Mouse (Mus musculus) CD8-positive naive resting alpha-beta T cell, adult 2 months (primary cell): Measurements from ENCODE around the gene Tnr.

Experiments used
- DNase-seq, 2 experiments: peaks; one replicate each; pipeline ENCODE4 v3.0.0; 2022; ENCODE audit warnings: low read depth in 2 of 2, low spot score in 2 of 2

Tnr gene

GRCm38 (mm10) chr1:159704925-159705324, 181.4 kb downstream of the Tnr start:
- no peak for DNase-seq

- no peak for DNase-seq
These were observed 192.7 kb downstream of the Tnr start for GRCm38 (mm10) chr1:159716301-159716700.

- no peak for DNase-seq
These were observed 193.4 kb downstream of the Tnr start for GRCm38 (mm10) chr1:159717016-159717415.

GRCm38 (mm10) chr1:159723733-159724132, 200.2 kb downstream of the Tnr start:
- DNase-seq, result no peak

GRCm38 (mm10) chr1:159729270-159729669, 205.7 kb downstream of the Tnr start:
- no peak for DNase-seq

GRCm38 (mm10) chr1:159730826-159731225, 207.3 kb downstream of the Tnr start:
- no peak for DNase-seq

- no peak for DNase-seq
These were observed 211.5 kb downstream of the Tnr start for GRCm38 (mm10) chr1:159735099-159735498.

- DNase-seq, result no peak
These were observed 215.9 kb downstream of the Tnr start for GRCm38 (mm10) chr1:159739478-159739877.

- DNase-seq, result no peak
These were observed 217.9 kb downstream of the Tnr start for GRCm38 (mm10) chr1:159741237-159742002.

- no peak for DNase-seq
These were observed 218.4 kb downstream of the Tnr start for GRCm38 (mm10) chr1:159742003-159742274.

- DNase-seq, result no peak
These were observed 220.2 kb downstream of the Tnr start for GRCm38 (mm10) chr1:159743744-159744253.

- DNase-seq, result no peak
These were observed 221.7 kb downstream of the Tnr start for GRCm38 (mm10) chr1:159745311-159745710.

GRCm38 (mm10) chr1:159747969-159748368, 224.4 kb downstream of the Tnr start:
- no peak for DNase-seq

- no peak for DNase-seq
These were observed 226.8 kb downstream of the Tnr start for GRCm38 (mm10) chr1:159750411-159750810.

- DNase-seq, result no peak
These were observed 227.3 kb downstream of the Tnr start for GRCm38 (mm10) chr1:159750876-159751275.

- DNase-seq, result no peak
These were observed 237.4 kb downstream of the Tnr start for GRCm38 (mm10) chr1:159760970-159761369.

- DNase-seq, result no peak
These were observed 240.3 kb downstream of the Tnr start for GRCm38 (mm10) chr1:159763901-159764300.

- no peak for DNase-seq
These were observed 241.3 kb downstream of the Tnr start for GRCm38 (mm10) chr1:159764897-159765296.

GRCm38 (mm10) chr1:159769948-159770347, 246.4 kb downstream of the Tnr start:
- DNase-seq, result no peak

- DNase-seq, result no peak
These were observed 250.1 kb downstream of the Tnr start for GRCm38 (mm10) chr1:159773671-159774070.

GRCm38 (mm10) chr1:159775168-159775567, 251.6 kb downstream of the Tnr start:
- DNase-seq, result no peak

- no peak for DNase-seq
These were observed 253.5 kb downstream of the Tnr start for GRCm38 (mm10) chr1:159777107-159777506.

GRCm38 (mm10) chr1:159779424-159779823, 255.9 kb downstream of the Tnr start:
- no peak for DNase-seq
